Mouse (Mus musculus): ENCODE measurements at regions not wholly inside any gene's neighbourhood (a gene's known extent, or its start where the extent isn't known, plus 50 kb on each side); places are given as distances from the start of the nearest gene placed in this dataset.

DNA sequence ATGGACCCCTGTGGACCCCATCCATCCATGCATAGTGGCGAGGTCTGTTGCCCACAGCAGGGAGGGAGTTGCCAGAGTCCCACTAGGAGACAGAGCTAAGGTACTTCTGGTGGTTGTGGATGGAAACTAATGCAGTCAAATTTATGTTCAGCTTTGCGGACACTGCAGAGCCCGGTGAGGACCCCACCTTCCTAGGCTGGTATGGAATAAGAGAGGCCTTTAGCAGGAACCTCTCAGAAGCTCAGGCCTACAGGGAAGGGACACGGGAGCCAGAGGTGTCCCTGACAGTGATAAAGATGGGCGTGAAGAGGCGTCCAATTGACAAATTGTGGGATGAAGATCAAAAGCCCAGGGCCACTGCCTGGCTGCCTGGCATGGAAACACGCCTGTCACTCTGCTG, 100.8 kb upstream of the Irx4 start:
- H3K4me1 ChIP-seq (ENCODE audit: insufficient read depth, low read length) = peaks cover 8% of the 10 kb centered on the region; the same call in 1 of the 2 replicates
- no peak for ATAC-seq (ENCODE audit: low FRiP score, low TSS enrichment)
- peak overlapping the region; percentile 52; the same call in 1 of the 2 replicates for H3K4me2 ChIP-seq (replicated peaks; ENCODE audit: low read depth, low read length)
- peak overlapping the region; percentile 56; the same call in 1 of the 2 replicates for H3K9ac ChIP-seq (replicated peaks; ENCODE audit: low read length)
- 23% methylated on average over 7 of the region's 7 CpGs for WGBS
- H3K9me3 ChIP-seq (ENCODE audit: low read length) = no peaks in the 10 kb centered on the region
- no peak overlapping the region for H3K4me3 ChIP-seq (ENCODE audit: low read length)
- H3K36me3 ChIP-seq (ENCODE audit: insufficient read depth, low read length) = no peaks in the 10 kb centered on the region
- no peak overlapping the region for H3K27ac ChIP-seq (ENCODE audit: low read length)
- peaks cover 20% of the 10 kb centered on the region for H3K27me3 ChIP-seq (ENCODE audit: insufficient read depth, low read length)

DNA sequence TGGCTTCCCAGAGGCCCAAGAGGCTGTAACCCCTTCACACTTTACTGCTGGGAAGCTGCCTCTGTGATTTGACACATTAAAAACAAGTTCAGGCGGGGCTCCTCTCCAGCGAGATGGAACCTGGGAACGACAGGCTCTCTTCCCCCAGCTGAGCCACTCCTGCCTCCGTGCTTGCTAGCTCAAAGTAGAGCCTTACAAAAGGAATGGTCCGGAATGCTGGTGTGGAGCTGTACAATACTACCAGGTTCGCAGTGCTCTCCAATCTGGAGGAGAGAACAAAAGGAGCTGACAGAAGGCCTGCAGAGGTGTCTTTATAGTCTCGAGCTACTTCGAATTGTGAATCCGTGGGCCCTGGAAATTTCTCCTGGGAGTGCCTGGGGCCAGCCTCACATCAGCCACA, 100.4 kb upstream of the Irx4 start:
- Histone ChIP-seq H3K4me3 (ENCODE audit: low read length) (peak overlapping the region; percentile 28), H3K4me2 (replicated peaks; ENCODE audit: low read depth, low read length) (peak overlapping the region; percentile 52), H3K9me3 (ENCODE audit: low read length) (no peaks in the 10 kb centered on the region), H3K36me3 (ENCODE audit: insufficient read depth, low read length) (no peaks in the 10 kb centered on the region), H3K27me3 (ENCODE audit: insufficient read depth, low read length) (peaks cover 20% of the 10 kb centered on the region), H3K27ac (ENCODE audit: low read length) (no peak overlapping the region), H3K9ac (replicated peaks; ENCODE audit: low read length) (peak overlapping the region; percentile 56), H3K4me1 (ENCODE audit: insufficient read depth, low read length) (peaks cover 8% of the 10 kb centered on the region; the same call in 1 of the 2 replicates)
- ATAC-seq (ENCODE audit: low FRiP score, low TSS enrichment) = peak; percentile 17; the same call in 1 of the 2 replicates
- 6% methylated on average over 9 of the region's 9 CpGs for WGBS

DNA sequence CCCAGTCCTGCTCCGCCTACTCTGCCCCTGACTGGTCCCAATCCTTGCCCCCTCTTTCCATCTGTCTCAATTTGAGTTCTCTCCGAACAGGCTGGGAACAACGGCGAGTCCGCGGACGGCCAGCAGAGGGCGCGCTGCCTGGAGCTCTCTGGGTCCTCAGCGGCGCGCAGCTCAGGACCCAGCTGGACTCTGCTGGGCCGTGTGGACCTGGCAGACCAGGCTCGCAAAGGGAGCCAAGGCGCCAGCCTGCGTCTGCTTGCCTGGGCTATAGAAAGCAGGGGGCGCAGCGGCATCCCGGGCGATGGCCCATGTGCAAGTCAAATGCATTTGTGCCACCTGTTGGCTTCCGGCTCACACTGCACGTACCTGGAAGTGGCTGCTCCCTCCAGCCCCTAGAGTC, 100.0 kb upstream of the Irx4 start:
- Histone ChIP-seq H3K4me1 (ENCODE audit: insufficient read depth, low read length) (peaks cover 8% of the 10 kb centered on the region; the same call in 1 of the 2 replicates), H3K27ac (ENCODE audit: low read length) (no peak overlapping the region), H3K4me2 (replicated peaks; ENCODE audit: low read depth, low read length) (peak overlapping the region; percentile 52), H3K4me3 (ENCODE audit: low read length) (peak overlapping the region; percentile 28), H3K27me3 (ENCODE audit: insufficient read depth, low read length) (peaks cover 20% of the 10 kb centered on the region), H3K9ac (replicated peaks; ENCODE audit: low read length) (peak overlapping the region; percentile 56), H3K36me3 (ENCODE audit: insufficient read depth, low read length) (no peaks in the 10 kb centered on the region), H3K9me3 (ENCODE audit: low read length) (no peaks in the 10 kb centered on the region)
- ATAC-seq (ENCODE audit: low FRiP score, low TSS enrichment) = peak; percentile 100
- WGBS = under 1% methylated on average over 22 of the region's 22 CpGs

DNA sequence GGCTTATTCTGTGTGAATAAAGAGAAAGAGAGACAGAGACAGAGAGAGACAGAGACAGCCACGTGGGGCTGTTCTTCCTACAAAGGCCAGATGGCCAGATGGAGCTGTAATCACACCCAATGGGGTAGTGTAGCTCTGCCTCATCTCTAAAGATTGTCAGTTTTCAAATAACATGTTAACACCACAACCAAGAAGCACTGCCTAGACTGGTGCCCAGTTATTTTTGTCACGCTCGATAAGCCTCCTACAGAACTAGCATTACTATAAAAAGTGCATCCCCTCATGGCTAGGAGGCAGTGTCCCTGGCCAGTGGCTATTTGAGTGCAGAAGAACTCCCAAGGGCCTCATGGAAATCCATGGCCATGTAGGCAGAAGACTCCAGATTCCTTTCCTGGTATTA, 90.0 kb upstream of the Irx4 start:
- Histone ChIP-seq H3K9ac (replicated peaks; ENCODE audit: low read length) (no peak overlapping the region), H3K9me3 (ENCODE audit: low read length) (no peaks in the 10 kb centered on the region), H3K4me2 (replicated peaks; ENCODE audit: low read depth, low read length) (no peak overlapping the region), H3K4me3 (ENCODE audit: low read length) (no peak overlapping the region), H3K36me3 (ENCODE audit: insufficient read depth, low read length) (no peaks in the 10 kb centered on the region), H3K27me3 (ENCODE audit: insufficient read depth, low read length) (no peaks in the 10 kb centered on the region), H3K27ac (ENCODE audit: low read length) (no peak overlapping the region), H3K4me1 (ENCODE audit: insufficient read depth, low read length) (no peaks in the 10 kb centered on the region)
- WGBS = 75% methylated on average over 3 of the region's 3 CpGs
- no peak for ATAC-seq (ENCODE audit: low FRiP score, low TSS enrichment)

DNA sequence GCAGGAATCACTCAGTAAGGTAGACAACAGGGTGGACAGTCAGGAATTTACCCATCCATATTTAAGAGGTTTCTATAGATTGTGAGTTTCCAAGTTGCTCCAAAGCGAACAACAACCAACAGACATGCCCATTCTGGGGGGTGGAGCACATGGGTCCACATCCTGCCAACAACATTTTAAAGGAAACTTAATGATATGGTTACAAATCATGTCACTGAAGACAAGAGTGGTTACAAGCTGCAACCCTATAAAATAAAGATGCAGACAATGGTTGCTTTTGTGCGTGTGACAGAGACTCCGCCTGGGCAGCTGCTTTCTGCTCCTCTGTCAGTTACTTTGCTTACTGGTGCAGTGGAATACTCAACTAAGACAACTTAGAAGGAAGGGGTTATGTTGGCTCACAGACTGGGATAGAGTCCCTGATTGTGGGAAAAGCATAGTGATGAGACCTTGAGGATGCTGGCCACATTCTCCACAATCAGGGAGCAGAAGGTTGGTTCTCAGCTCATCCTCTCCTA, 52.3 kb upstream of the Irx4 start:
- no peak for ATAC-seq (ENCODE audit: low FRiP score, low TSS enrichment)
- Histone ChIP-seq H3K27me3 (ENCODE audit: insufficient read depth, low read length) (no peaks in the 10 kb centered on the region), H3K4me2 (replicated peaks; ENCODE audit: low read depth, low read length) (no peak overlapping the region), H3K9ac (replicated peaks; ENCODE audit: low read length) (no peak overlapping the region), H3K27ac (ENCODE audit: low read length) (no peak overlapping the region), H3K9me3 (ENCODE audit: low read length) (peaks cover 8% of the 10 kb centered on the region; the same call in 1 of the 2 replicates), H3K4me3 (ENCODE audit: low read length) (no peak overlapping the region), H3K36me3 (ENCODE audit: insufficient read depth, low read length) (no peaks in the 10 kb centered on the region), H3K4me1 (ENCODE audit: insufficient read depth, low read length) (no peaks in the 10 kb centered on the region)
- WGBS = 83% methylated on average over 3 of the region's 3 CpGs
